Mouse (Mus musculus) liver, adult 2 months (tissue): ENCODE data around the gene Msrb3. TPM values are rescaled to one million over a fixed set of nuclear protein-coding genes. Genes with fewer than 3 reads are reported as not detected.
A peak's percentile ranks its signal among the peaks of the same experiment; 100 is the strongest.
"Not testable (repeated sequence)": the region's sequence is repeated elsewhere in the genome, so short reads cannot be mapped to it uniquely, and the experiment has no call there.

Source experiments
- DNase-seq: peaks from one replicate; pipeline ENCODE4 v3.0.0-alpha.2; 2011; ENCODE audit warnings: low read depth, low spot score; ENCODE audit errors: extremely low read depth
- H3K27ac ChIP-seq: fragments of 200-500 bp; replicated peaks from 2 replicates; pipeline ENCODE4 v1.5.1; 2012; ENCODE audit warnings: low read depth, mild to moderate bottlenecking, control low read depth, inconsistent platforms, low read length; ENCODE audit not compliant: insufficient read depth
- H3K27me3 ChIP-seq: fragments of 200-500 bp; 2 replicates; pipeline ENCODE4 v1.6.1; 2012; ENCODE audit warnings: mild to moderate bottlenecking, moderate library complexity, low read length, inconsistent platforms; ENCODE audit not compliant: control insufficient read depth, insufficient read depth
- H3K36me3 ChIP-seq: fragments of 200-500 bp; 2 replicates; pipeline ENCODE4 v1.6.1; 2012; ENCODE audit warnings: low read length, inconsistent platforms; ENCODE audit not compliant: control insufficient read depth, insufficient read depth
- H3K4me1 ChIP-seq: fragments of 200-500 bp; 2 replicates; pipeline ENCODE4 v1.6.1; 2011; ENCODE audit warnings: low read length; ENCODE audit not compliant: control insufficient read depth, insufficient read depth
- H3K4me3 ChIP-seq: fragments of 200-500 bp; 2 replicates; pipeline ENCODE4 v1.5.1; 2011; ENCODE audit warnings: low read depth, mild to moderate bottlenecking, control low read depth, low read length, moderate library complexity; ENCODE audit not compliant: insufficient read depth
- H3K79me2 ChIP-seq: fragments of 200-500 bp; 2 replicates; pipeline ENCODE4 v1.6.1; 2012; ENCODE audit warnings: inconsistent platforms, mild to moderate bottlenecking, low read length, moderate library complexity; ENCODE audit not compliant: control insufficient read depth, insufficient read depth
- H3K9ac ChIP-seq: fragments of 200-500 bp; 2 replicates; pipeline ENCODE4 v1.6.1; 2012; ENCODE audit warnings: low read depth, mild to moderate bottlenecking, control low read depth, inconsistent platforms, low read length
- CTCF ChIP-seq: fragments of 200-500 bp; IDR thresholded peaks from 2 replicates; pipeline ENCODE4 v1.5.1; 2011; ENCODE audit warnings: low read depth, low read length, control low read depth
- POLR2A ChIP-seq: fragments of 200-500 bp; IDR thresholded peaks from 2 replicates; pipeline ENCODE4 v1.6.1; 2011; ENCODE audit warnings: low read length, control low read depth; ENCODE audit not compliant: insufficient read depth; ENCODE audit errors: extremely low read depth
- WGBS: fragments of 180-500 bp; shearing (Covaris S2); methylation state at CpG from one replicate; pipeline ENCODE4 v1.1.7; 2018; 5-methylcytosine and 5-hydroxymethylcytosine counted together
- polyA plus RNA-seq: library from polyadenylated mRNA; depleted of rRNA; stranded (reverse); fragments of >200 nt; gene quantifications from 2 replicates; pipeline ENCODE4 v1.2.3, GENCODE M21; 2012
- total RNA-seq: library from RNA; depleted of rRNA; stranded (reverse); fragments of >200 nt; gene quantifications from 2 replicates; pipeline ENCODE4 v1.2.3, GENCODE M21; 2014

The Msrb3 gene
- total and polyA plus RNA-seq, 2 experiments: 4.1 to 9.5 TPM

DNA sequence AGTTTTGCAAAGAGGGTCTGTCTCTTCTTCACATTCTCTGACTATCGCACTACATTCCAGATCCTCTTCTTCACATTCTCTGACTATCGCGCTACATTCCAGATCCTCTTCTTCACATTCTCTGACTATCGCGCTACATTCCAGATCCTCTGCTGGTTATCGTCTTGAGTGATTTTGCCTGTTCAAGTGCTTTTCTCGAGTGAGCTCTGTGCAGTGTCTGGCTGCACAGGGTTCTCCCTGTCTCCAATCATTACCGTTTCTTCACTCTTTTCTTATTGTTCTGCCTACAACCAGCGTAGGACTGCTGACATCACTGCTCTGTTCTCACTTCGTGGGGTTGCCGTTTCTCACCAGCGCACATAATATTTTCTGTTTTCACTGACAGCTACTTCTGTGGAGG lies 138.2 kb downstream of the Msrb3 start:
- Histone ChIP-seq H3K27me3 (no peaks in the 10 kb centered on the region; the same call in 1 of the 2 replicates), H3K4me3 (no peak overlapping the region), H3K79me2 (no peaks in the 10 kb centered on the region), H3K27ac (no peak overlapping the region), H3K9ac (no peak overlapping the region), H3K4me1 (0 out of 2 replicates have a peak, but pooled peaks cover 2% of the 10 kb centered on the region), H3K36me3 (no peaks in the 10 kb centered on the region)
- WGBS: 85% methylated on average over 12 of the region's 12 CpGs
- DNase-seq: no peak
- TF ChIP-seq POLR2A (no peak), CTCF (no peak)

GRCm38 (mm10) chr10:120759883-120760282 lies 139.0 kb downstream of the Msrb3 start:
- Histone ChIP-seq H3K9ac (no peak overlapping the region), H3K79me2 (no peaks in the 10 kb centered on the region), H3K36me3 (no peaks in the 10 kb centered on the region), H3K27me3 (no peaks in the 10 kb centered on the region; the same call in 1 of the 2 replicates), H3K27ac (no peak overlapping the region), H3K4me1 (0 out of 2 replicates have a peak, but pooled peaks cover 2% of the 10 kb centered on the region), H3K4me3 (no peak overlapping the region)
- DNase-seq: no peak
- TF ChIP-seq CTCF (no peak), POLR2A (no peak)
- WGBS: 88% methylated on average over 6 of the region's 6 CpGs

GRCm38 (mm10) chr10:120752454-120752853 lies 146.4 kb downstream of the Msrb3 start:
- Histone ChIP-seq H3K4me1 (no peaks in the 10 kb centered on the region), H3K27me3 (no peaks in the 10 kb centered on the region), H3K9ac (no peak overlapping the region), H3K79me2 (no peaks in the 10 kb centered on the region), H3K27ac (no peak overlapping the region), H3K36me3 (no peaks in the 10 kb centered on the region), H3K4me3 (no peak overlapping the region)
- WGBS: 76% methylated on average over 5 of the region's 5 CpGs
- TF ChIP-seq POLR2A (no peak), CTCF (no peak)
- peak; percentile 6 for DNase-seq

- H3K4me3 ChIP-seq: no peak overlapping the region
- no peaks in the 10 kb centered on the region for H3K36me3 ChIP-seq
- no peaks in the 10 kb centered on the region for H3K79me2 ChIP-seq
- TF ChIP-seq POLR2A (no peak), CTCF (no peak)
- no peak overlapping the region; the same call in 1 of the 2 replicates for H3K27ac ChIP-seq
- H3K9ac ChIP-seq: no peak overlapping the region
- DNase-seq: peak; percentile 59
- no peaks in the 10 kb centered on the region for H3K4me1 ChIP-seq
- no peaks in the 10 kb centered on the region for H3K27me3 ChIP-seq
- 70% methylated on average over 11 of the region's 11 CpGs for WGBS
These were observed 147.1 kb downstream of the Msrb3 start for GRCm38 (mm10) chr10:120751821-120752261.

DNA sequence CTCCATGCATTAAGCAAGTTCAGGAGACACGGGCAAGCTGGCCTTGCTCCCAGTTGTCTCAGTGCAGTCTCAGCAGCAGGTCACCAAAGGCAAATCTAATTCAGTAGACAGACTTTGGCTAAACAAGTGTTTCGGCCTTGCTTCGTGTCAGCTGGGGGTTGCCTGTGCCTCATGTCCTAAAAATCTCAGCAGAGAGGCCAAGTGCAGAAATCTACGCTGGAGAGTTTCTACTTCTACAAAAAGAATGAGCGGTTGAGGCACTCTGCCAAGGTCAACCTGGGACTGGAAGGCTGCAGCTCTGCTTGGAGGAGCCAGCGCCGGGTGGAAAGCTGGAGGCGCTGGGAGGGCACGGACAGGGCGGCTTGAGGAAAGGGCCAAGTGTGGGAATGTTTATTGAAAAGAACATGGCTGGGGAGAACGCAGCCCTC lies 147.6 kb downstream of the Msrb3 start:
- Histone ChIP-seq H3K36me3 (no peaks in the 10 kb centered on the region), H3K27me3 (no peaks in the 10 kb centered on the region), H3K9ac (no peak overlapping the region), H3K79me2 (no peaks in the 10 kb centered on the region), H3K27ac (no peak overlapping the region; the same call in 1 of the 2 replicates), H3K4me1 (no peaks in the 10 kb centered on the region), H3K4me3 (no peak overlapping the region)
- 61% methylated on average over 11 of the region's 11 CpGs for WGBS
- DNase-seq: peak; percentile 38
- TF ChIP-seq CTCF (no peak), POLR2A (no peak)

GRCm38 (mm10) chr10:120749556-120749955 lies 149.3 kb downstream of the Msrb3 start:
- H3K27me3 ChIP-seq, H3K9ac ChIP-seq, H3K36me3 ChIP-seq, H3K4me1 ChIP-seq, H3K79me2 ChIP-seq, H3K27ac ChIP-seq, DNase-seq, H3K4me3 ChIP-seq: not testable (repeated sequence)
- WGBS: 96% methylated on average over 5 of the region's 5 CpGs
